Mouse (Mus musculus): ENCODE measurements at regions not wholly inside any gene's neighbourhood (a gene's known extent, or its start where the extent isn't known, plus 50 kb on each side); places are given as distances from the start of the nearest gene placed in this dataset.
A peak's percentile ranks its signal among the peaks of the same experiment; 100 is the strongest.

DNA sequence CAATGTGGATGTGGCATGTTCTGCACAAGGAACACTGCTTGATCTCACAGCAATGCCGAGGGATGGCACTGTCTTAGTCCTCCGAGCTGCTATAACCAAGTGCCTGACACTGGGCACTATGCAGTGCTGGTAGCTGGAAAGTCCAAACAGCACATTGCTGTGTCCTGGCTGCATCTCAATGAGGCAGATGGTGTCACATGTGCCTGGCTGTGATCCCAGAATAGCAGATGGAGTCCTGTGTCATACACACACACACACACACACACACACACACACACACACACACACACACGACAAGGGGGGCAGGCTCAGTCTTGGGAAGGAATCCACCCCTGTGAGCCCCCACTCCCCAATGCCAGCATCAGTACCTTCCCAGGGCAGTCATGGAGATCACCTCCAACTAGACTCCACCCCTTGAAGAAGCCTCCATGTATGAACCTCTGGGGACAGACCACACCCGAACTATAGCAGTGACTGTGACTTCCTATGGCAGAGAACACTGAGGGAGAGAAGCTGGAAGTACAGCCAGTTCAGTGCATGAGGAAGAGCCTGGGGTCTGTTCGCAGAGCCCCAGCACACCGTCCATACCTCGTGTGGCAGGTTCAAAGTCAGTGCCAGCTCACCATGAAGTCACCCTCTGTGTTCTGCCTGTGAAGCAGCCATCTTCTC, 160.3 kb downstream of the Cryba4 start:
- peak in 1 of 2 experiments; percentile 16 for DNase-seq (ENCODE audit: low spot score in 2 of 2)

DNA sequence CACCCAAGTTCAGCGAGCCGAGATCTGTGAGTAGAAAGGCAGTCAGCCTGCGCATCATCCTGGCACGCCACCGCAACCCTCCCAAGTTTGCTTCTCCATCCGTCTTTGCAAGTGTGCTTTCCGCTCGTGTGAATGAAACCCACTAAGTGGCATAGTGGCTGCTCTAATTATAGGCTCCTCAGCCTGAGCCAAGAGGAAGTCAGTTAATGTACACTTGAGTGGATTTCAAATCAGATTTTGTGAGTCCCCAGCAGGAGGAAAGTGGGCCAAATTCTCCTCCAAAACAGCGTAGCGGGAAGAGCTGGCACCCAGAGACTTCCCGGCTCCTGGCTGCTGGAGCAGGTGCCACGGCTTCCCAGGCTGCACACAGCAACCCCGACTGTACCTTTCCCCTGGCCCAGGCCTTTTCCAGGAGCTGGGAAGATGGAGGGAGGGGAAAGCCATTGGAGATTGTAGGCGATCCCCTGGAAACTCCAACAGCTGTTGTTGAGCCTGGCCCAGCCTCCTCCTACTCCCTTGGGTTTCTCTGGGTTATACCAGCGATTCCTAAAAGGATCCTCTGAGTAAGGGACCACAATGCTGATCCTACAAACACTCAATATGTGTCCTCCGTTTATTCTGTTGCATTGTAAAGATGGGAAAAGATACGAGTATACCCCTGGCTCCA, 158.3 kb downstream of the Cryba4 start:
- DNase-seq (ENCODE audit: low spot score in 2 of 2) = peak; percentile 61 to 68

DNA sequence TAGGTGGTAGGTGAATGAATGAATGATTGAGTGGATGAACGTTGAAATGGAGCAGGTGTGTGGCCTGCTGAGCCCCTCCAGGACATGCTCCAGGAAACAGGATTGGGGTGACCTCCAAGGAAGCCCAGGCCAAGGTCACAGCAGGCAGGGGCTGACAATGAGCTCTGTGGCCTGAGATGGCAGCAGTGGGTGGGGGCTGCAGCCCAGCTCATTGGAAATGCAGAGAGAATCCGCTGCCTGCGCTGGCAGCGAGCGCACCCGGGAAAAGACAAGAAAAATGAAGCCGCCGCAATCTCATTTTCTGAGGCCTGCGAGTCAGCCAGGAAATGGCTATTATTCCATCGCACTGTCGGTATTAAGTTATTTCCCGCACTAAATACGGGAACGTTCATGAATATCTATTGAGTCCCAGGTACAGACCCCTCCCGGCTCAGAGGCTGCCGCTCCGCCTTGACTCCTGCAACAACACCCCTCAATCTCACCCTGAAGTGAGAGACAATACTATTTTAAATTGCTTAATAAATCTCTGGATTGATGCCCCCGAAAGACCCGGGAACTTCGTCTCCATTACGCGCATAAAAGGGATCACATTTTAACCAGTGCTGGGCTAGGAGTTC, 153.7 kb downstream of the Cryba4 start:
- no peak for DNase-seq (ENCODE audit: low spot score in 2 of 2)

- no peak for DNase-seq (ENCODE audit: low spot score in 2 of 2)
Observed at GRCm38 (mm10) chr5:112101739-112102590, 150.4 kb downstream of the Cryba4 start.

DNA sequence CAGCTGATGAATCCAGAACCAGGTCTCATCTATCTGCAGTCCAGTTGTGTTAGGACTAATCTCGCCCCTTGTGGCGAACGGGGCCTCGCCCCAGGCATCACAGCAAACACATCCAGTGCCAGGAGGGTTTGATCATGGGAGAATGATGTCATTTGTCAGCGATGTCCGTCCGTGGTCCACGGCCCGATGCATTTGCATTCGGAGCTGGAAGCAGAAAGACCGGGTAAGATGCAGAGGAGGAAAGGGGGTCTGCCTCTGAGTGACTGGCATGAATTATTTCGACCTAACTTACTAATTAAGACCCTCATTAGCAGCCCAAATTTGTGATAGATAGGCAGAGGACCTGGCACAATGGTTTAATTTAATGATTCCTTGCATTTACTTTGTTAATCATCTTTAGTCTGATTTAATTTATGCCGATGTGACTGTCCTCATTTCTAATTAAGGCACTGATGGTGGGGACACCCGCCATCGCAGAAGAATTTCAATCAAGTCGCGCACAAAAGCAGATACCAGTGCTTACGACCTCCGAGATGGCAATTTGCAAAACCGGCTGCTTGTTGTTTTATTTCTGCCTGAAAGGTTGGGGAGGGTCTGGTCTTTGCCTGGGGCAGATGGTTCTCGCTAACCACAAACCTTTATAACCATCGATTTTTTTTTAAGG, 141.9 kb downstream of the Cryba4 start:
- peak; percentile 9 to 24 for DNase-seq (ENCODE audit: low spot score in 2 of 2)

GRCm38 (mm10) chr5:112120766-112121165, 131.6 kb downstream of the Cryba4 start:
- DNase-seq (ENCODE audit: low spot score in 2 of 2) = no peak

GRCm38 (mm10) chr5:112121554-112121953, 130.8 kb downstream of the Cryba4 start:
- DNase-seq (ENCODE audit: low spot score in 2 of 2) = no peak

GRCm38 (mm10) chr5:112122581-112122980, 129.7 kb downstream of the Cryba4 start:
- no peak for DNase-seq (ENCODE audit: low spot score in 2 of 2)

DNA sequence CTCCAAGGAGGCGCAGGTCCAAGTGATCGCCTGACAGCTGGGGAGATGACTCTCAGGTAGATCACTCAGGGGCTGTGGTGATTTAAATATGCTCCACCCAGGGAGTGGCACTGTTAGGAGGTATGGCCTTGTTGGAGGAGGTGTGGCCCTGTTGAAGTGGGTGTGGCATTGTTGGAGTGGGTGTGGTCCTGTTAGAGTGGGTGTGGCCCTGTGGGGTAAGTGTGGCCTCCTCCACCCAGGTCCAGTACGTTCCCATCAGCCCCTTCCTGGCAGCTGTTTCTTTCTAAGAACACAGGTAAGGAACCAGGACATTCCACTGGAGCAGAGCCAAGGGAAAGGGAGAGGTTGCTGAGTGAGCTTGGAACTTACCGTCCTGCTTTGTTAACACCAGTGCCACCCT, 125.1 kb downstream of the Cryba4 start:
- no peak for DNase-seq (ENCODE audit: low spot score in 2 of 2)

DNA sequence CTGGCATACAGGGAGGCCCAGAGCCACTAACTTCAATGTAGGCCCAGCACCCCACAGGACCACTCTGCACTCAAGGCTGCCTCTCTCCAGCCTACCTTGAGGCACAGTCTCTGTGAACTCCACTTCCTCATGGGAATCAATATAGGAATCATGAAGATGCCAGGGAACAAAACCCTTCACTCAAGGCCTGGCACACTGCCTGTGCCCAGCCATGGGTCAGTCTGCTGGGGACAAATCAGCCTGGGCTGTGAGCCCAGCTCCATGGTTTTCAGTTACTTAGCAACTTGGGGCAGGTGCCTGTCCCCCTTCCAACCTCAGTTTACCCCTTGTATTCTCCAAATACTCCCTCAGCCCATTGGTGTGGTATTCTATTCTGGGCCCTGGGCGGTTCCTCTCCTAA, 119.6 kb downstream of the Cryba4 start:
- no peak for DNase-seq (ENCODE audit: low spot score in 2 of 2)

- DNase-seq (ENCODE audit: low spot score in 2 of 2) = no peak
Observed at GRCm38 (mm10) chr5:112133688-112134573, 118.4 kb downstream of the Cryba4 start.

DNA sequence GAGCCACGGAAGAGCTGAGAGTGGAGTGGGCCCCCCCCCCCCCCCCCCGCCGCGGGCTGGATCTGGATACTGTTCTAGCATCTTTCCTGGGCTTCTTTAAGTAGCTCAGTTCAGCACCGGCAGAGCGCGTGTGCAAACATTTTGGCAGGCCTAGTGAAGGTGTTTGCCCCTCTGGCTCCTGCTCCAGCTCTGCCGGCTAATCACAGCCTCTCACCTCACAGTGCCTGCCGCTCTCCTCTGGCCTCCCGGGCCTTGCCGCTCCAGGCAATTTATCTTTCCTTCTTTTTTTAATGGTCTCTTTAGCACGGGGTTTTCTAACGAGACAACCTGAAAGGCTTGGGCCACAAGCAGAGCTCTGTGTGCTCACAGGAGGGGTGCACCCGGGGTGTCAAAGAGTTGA, 115.7 kb downstream of the Cryba4 start:
- DNase-seq (ENCODE audit: low spot score in 2 of 2) = no peak

DNA sequence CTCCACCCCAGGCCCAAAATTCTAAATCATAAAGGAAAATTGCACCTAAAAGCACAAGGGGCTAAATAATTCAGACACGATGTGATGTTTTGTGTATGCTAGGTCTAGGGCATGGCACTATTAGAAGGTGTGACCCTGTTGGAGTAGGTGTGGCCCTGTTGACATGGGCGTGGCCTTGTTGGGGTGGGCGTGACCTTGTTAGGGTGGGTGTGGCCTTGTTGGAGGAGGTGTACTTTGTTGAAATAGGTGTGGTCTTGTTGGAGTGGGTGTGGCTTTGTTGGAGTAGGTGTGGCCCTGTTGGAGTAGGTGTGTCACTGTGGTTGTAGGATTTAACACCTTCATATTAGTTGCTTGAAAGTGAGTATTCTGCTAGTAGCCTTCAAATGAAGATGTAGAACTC, 114.1 kb downstream of the Cryba4 start:
- no peak for DNase-seq (ENCODE audit: low spot score in 2 of 2)

GRCm38 (mm10) chr5:112142731-112143130, 109.6 kb downstream of the Cryba4 start:
- DNase-seq (ENCODE audit: low spot score in 2 of 2) = peak; percentile 40 to 55

GRCm38 (mm10) chr5:112143993-112144621, 108.2 kb downstream of the Cryba4 start:
- no peak for DNase-seq (ENCODE audit: low spot score in 2 of 2)

- peak; percentile 85 to 91 for DNase-seq (ENCODE audit: low spot score in 2 of 2)
Observed at GRCm38 (mm10) chr5:112153675-112154085, 98.6 kb downstream of the Cryba4 start.

- DNase-seq (ENCODE audit: low spot score in 2 of 2) = no peak
Observed at GRCm38 (mm10) chr5:112154650-112155049, 97.7 kb downstream of the Cryba4 start.

DNA sequence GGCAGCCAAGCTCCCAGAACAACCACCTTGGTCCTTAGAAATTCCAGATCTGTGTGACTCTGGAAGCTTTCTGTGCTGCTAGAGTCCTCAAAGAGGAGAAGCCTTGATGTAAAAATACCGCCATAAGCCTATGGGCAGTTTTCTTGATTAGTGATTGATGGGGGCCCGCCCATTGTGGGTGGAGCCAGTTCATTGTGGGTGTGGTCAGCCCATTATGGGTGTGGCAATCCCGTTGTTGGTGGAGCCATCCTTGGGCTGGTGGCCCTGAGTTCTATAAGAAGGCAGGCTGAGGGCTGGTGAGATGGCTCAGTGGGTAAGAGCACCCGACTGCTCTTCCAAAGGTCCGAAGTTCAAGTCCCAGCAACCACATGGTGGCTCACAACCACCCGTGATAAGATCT, 97.3 kb downstream of the Cryba4 start:
- no peak for DNase-seq (ENCODE audit: low spot score in 2 of 2)

DNA sequence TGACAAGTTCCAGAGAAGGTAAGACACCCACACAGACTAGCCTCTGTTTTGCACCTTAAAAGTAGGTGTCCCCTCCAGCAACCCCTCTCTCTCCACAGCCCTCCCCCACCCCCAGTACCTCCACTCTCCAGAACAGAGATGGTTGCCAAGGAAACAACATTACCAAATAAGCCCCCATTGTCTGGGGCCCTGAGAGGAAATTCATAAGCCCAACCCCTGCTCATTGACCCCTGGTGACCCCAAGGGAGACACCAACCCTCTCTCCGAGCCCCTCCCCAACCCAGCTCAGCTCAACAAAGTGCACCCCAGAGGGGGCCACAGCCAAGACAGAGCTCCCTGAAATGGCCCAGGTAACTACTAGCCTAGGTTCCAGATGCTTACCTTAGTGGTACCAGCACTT, 96.3 kb downstream of the Cryba4 start:
- DNase-seq (ENCODE audit: low spot score in 2 of 2) = no peak

Measured in left cerebral cortex, adult 18-20 months (tissue).